Mouse (Mus musculus): ENCODE data around the gene Smim14. TPM values are rescaled to one million over a fixed set of nuclear protein-coding genes. Genes with fewer than 3 reads are reported as not detected.

Smim14 gene
- polyA plus RNA-seq, 1 experiment, result 62.7 TPM

DNA sequence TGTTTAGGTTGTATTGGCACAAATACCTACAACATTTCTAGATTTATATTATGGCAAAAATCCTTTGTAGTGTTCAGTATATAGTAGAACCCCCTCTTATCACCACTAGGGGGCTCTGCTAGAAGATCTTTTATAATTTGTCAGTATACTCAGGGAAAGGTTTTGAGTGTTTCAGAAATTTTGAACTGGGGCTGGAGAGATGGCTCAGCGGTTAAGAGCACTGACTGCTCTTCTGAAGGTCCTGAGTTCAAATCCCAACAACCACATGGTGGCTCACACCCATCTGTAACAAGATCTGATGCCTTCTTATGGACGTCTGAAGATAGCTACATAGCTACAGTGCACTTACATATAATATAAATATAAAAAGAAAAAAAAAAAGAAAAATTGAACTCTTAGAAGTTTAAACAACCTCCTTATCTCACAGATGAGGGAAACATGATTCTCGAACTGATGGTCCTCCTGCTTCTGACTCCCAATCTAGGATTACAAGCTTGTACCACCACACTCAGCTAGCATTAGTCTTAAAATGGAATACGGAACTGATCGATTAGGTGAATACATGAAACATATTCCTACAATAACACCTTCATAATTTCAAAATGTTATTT is 1.4 kb downstream of the Smim14 start:
- Histone ChIP-seq H3K4me1 (ENCODE audit: control insufficient read depth, insufficient read depth, low read length) (no peaks in the 10 kb centered on the region; the same call in 1 of the 2 replicates), H3K27ac (ENCODE audit: control insufficient read depth, insufficient read depth, low read depth, low read length, poor library complexity) (no peak overlapping the region), H3K4me3 (replicated peaks; ENCODE audit: control insufficient read depth, low read depth, low read length) (no peak overlapping the region)
- WGBS, result 43% methylated on average over 5 of the region's 5 CpGs
- TF ChIP-seq POLR2A (IDR thresholded peaks at IDR 0.05; ENCODE audit: borderline replicate concordance, control insufficient read depth, low read depth, low read length) (no peak), CTCF (IDR thresholded peaks at IDR 0.05; ENCODE audit: control insufficient read depth, insufficient read depth, low read length) (no peak)

DNA sequence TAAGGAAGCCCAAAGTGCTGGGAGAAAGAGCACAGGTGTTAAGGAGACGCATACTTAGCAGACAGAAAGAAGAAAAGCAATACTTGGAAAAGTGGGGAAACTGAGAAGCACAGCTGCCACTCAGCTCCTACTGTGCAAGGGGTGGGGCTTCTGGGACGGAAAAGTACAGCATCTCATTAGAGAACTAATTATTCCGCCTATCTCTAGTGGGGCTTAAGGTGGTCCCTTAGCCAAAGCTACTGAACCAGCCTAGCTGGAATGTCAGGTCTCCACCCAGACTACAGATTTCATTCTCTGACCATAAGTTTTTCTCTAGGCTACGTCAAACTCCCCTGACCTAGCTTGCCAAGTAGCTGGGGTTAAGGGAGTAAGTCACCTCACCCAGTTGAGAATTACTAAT is 2.5 kb downstream of the Smim14 start:
- H3K27ac ChIP-seq (ENCODE audit: control insufficient read depth, insufficient read depth, low read depth, low read length, poor library complexity), result no peak overlapping the region
- no peak overlapping the region for H3K4me3 ChIP-seq (replicated peaks; ENCODE audit: control insufficient read depth, low read depth, low read length)
- H3K4me1 ChIP-seq (ENCODE audit: control insufficient read depth, insufficient read depth, low read length), result no peaks in the 10 kb centered on the region; the same call in 1 of the 2 replicates
- no peak for TF ChIP-seq CTCF (IDR thresholded peaks at IDR 0.05; ENCODE audit: control insufficient read depth, insufficient read depth, low read length)
- no peak for TF ChIP-seq POLR2A (IDR thresholded peaks at IDR 0.05; ENCODE audit: borderline replicate concordance, control insufficient read depth, low read depth, low read length)
- 82% methylated on average over 4 of the region's 4 CpGs for WGBS

DNA sequence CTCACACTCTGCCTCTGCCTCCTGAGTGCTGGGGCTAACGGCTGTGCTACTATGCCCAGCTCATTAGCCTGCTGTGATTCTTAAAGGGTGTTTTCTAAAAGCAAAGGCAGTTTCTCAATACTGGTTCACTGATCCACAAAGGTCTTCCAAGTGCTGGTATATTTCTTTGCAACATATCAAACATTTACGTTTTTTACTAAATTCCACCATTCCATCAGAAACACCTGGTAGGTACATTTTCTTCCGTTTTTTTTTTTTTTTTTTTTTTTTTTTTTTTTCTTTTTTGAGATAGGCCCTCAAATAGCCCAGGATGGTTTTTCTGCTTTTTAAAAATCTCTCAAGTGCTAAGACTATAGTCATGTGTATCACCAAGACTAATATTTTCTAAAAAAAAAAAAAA is 5.7 kb downstream of the Smim14 start:
- H3K4me1 ChIP-seq (ENCODE audit: control insufficient read depth, insufficient read depth, low read length), result no peaks in the 10 kb centered on the region; the same call in 1 of the 2 replicates
- no peak overlapping the region for H3K4me3 ChIP-seq (replicated peaks; ENCODE audit: control insufficient read depth, low read depth, low read length)

DNA sequence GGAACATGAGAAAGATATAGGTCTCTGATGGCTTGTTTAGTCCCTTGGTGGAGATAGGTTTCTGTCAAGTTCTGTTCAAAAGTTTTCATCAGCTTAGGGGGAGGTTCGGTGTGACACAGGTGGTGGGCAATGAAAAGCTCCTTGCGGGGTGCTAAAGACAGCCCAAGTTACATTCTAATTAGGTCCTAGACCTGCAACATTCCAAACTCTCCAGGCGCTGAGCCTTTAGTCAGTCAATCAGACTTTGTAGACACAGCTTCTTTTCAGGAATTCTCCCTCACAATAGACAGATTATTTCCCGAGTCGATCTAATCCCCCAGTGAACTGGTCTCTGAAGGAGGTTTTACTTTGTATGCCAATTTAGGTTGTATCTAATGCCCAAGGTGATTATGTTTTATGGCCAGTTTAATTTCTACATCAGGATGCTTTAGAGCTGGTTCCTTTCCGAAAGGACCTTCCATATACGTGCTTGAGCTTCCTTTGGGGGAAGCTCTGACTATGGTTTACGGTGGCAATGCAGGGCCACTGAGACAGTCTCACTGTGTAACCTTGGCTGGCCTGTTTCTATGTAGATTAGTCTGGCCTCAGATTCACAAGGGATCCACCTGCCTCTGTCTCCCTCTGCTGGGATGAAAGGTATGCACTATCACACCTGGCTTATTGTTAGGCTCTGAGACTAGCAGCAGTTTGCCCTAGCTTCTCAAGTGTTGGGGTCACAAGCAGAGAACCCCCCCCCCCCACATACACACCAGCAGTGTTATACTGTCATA is 11.1 kb downstream of the Smim14 start:
- Histone ChIP-seq H3K4me1 (ENCODE audit: control insufficient read depth, insufficient read depth, low read length) (no peaks in the 10 kb centered on the region), H3K4me3 (replicated peaks; ENCODE audit: control insufficient read depth, low read depth, low read length) (no peak overlapping the region), H3K27ac (ENCODE audit: control insufficient read depth, insufficient read depth, low read depth, low read length, poor library complexity) (no peak overlapping the region)
- TF ChIP-seq POLR2A (IDR thresholded peaks at IDR 0.05; ENCODE audit: borderline replicate concordance, control insufficient read depth, low read depth, low read length) (no peak), CTCF (IDR thresholded peaks at IDR 0.05; ENCODE audit: control insufficient read depth, insufficient read depth, low read length) (peak; percentile 42; the same call in 1 of the 2 replicates)
- 73% methylated on average over 8 of the region's 8 CpGs for WGBS

More for the DNA sequence above, 5.7 kb downstream of the Smim14 start:
- WGBS, result 81% methylated on average over 3 of the region's 3 CpGs
- no peak overlapping the region for H3K27ac ChIP-seq (ENCODE audit: control insufficient read depth, insufficient read depth, low read depth, low read length, poor library complexity)
- TF ChIP-seq POLR2A (IDR thresholded peaks at IDR 0.05; ENCODE audit: borderline replicate concordance, control insufficient read depth, low read depth, low read length) (no peak), CTCF (IDR thresholded peaks at IDR 0.05; ENCODE audit: control insufficient read depth, insufficient read depth, low read length) (no peak)

DNA sequence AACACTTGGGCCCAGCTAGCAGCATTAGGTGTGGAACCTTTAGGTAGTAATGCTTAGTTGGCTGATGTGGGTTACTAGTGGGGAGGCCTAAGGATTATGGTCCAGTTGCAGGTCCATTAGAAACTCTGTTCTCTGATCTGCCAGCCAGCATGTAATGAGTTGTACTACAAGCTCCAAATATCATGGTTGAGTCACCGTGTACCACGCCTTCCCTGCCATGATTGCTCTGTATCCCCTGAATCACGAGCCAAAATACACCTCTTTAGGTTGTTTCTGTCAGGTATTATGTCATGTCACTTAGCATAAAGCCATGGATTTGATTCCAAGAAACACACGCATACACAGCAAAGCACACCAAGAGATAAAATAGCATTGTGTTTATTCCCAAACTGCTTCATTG is 12.2 kb downstream of the Smim14 start:
- Histone ChIP-seq H3K4me3 (replicated peaks; ENCODE audit: control insufficient read depth, low read depth, low read length) (no peak overlapping the region), H3K27ac (ENCODE audit: control insufficient read depth, insufficient read depth, low read depth, low read length, poor library complexity) (no peak overlapping the region), H3K4me1 (ENCODE audit: control insufficient read depth, insufficient read depth, low read length) (no peaks in the 10 kb centered on the region)
- 81% methylated on average over 4 of the region's 4 CpGs for WGBS
- TF ChIP-seq POLR2A (IDR thresholded peaks at IDR 0.05; ENCODE audit: borderline replicate concordance, control insufficient read depth, low read depth, low read length) (no peak), CTCF (IDR thresholded peaks at IDR 0.05; ENCODE audit: control insufficient read depth, insufficient read depth, low read length) (no peak)

DNA sequence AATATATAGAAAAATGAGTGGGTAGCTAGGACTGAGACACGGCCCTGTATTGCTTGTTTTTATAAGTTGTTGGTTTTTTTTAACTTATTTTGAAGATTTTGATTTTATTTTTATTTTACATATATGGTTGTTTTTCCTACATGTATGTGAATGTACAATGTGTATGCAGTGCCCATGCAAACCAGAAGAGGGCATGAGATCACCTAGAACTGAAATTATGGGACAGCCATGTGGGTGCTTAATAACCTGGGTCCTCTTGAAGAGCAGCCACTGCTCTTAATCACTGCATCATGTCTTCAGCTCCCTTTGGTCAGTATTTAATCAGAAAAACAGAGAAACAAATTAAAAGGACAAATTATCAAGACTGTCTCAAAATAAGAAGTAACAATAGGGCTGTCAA is 15.2 kb downstream of the Smim14 start:
- TF ChIP-seq CTCF (IDR thresholded peaks at IDR 0.05; ENCODE audit: control insufficient read depth, insufficient read depth, low read length) (no peak), POLR2A (IDR thresholded peaks at IDR 0.05; ENCODE audit: borderline replicate concordance, control insufficient read depth, low read depth, low read length) (no peak)
- H3K4me3 ChIP-seq (replicated peaks; ENCODE audit: control insufficient read depth, low read depth, low read length), result no peak overlapping the region
- 65% methylated on average over 1 of the region's 1 CpGs for WGBS
- no peaks in the 10 kb centered on the region for H3K4me1 ChIP-seq (ENCODE audit: control insufficient read depth, insufficient read depth, low read length)
- H3K27ac ChIP-seq (ENCODE audit: control insufficient read depth, insufficient read depth, low read depth, low read length, poor library complexity), result no peak overlapping the region

DNA sequence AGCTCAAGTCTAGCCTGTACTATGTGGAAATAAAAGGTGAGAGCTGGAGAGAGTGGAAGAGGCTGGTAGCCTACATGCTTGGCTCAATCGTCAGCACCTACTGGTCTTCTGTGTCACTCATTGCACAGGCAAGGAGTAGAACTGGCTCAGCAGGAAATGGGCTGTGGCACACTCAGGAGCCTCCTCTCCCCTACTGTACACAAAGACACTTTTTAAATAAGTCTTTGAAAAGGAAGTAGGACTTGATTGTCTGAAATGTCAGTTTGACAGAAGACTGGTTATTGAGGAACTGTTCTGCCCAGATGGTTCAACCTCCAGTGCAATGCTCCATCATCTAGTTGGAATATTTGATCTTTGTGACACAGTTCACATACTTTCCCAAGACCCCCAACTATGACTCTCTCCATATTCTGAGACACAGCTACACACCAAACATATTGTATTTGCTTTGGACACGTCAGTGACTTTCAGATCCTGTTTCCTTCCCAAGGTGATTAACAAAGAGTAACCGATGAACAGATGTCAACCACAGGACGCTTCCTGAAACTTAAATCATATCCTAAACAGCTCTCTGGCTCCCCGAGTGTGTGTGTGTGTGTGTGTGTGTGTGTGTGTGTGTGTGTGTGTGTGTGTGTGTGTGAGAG is 22.2 kb downstream of the Smim14 start:
- peak overlapping the region; percentile 1; the same call in 1 of the 2 replicates for H3K27ac ChIP-seq (ENCODE audit: control insufficient read depth, insufficient read depth, low read depth, low read length, poor library complexity)
- TF ChIP-seq POLR2A (IDR thresholded peaks at IDR 0.05; ENCODE audit: borderline replicate concordance, control insufficient read depth, low read depth, low read length), result no peak
- TF ChIP-seq CTCF (IDR thresholded peaks at IDR 0.05; ENCODE audit: control insufficient read depth, insufficient read depth, low read length), result no peak
- WGBS, result 1% methylated on average over 5 of the region's 5 CpGs
- H3K4me1 ChIP-seq (ENCODE audit: control insufficient read depth, insufficient read depth, low read length), result peaks cover 5% of the 10 kb centered on the region; the same call in 1 of the 2 replicates
- H3K4me3 ChIP-seq (replicated peaks; ENCODE audit: control insufficient read depth, low read depth, low read length), result no peak overlapping the region

DNA sequence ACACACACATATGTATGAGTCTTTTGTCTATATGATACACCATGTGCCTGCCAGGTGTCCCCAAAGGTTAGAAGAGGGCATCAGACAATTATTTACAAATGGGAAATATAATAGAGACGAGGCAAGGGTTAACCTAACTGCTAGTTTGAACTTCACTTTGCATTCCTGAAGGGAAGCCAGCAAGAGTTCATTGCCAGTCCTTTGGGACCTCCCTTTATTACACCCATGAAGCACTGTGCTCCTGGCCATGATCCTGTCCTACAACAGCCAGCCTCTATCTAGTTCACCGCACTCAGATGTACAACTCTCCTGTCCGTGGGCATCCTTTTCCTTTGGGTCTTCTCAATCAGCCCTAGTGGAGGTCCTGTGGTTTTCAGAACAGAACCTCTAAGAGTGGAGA is 23.5 kb downstream of the Smim14 start:
- peaks cover 5% of the 10 kb centered on the region; the same call in 1 of the 2 replicates for H3K4me1 ChIP-seq (ENCODE audit: control insufficient read depth, insufficient read depth, low read length)
- H3K4me3 ChIP-seq (replicated peaks; ENCODE audit: control insufficient read depth, low read depth, low read length), result no peak overlapping the region
- TF ChIP-seq POLR2A (IDR thresholded peaks at IDR 0.05; ENCODE audit: borderline replicate concordance, control insufficient read depth, low read depth, low read length) (no peak), CTCF (IDR thresholded peaks at IDR 0.05; ENCODE audit: control insufficient read depth, insufficient read depth, low read length) (no peak)
- WGBS, result 58% methylated on average over 3 of the region's 3 CpGs
- H3K27ac ChIP-seq (ENCODE audit: control insufficient read depth, insufficient read depth, low read depth, low read length, poor library complexity), result no peak overlapping the region
